Mouse (Mus musculus) cerebellum, adult 2 months (tissue): ENCODE results near the gene Emcn. TPM values are rescaled to one million over a fixed set of nuclear protein-coding genes. Genes with fewer than 3 reads are reported as not detected.

Experiments
- DNase-seq, 2 experiments: peaks; one replicate each; pipeline ENCODE4 v3.0.0; 2021
- H3K27ac ChIP-seq: fragments of 200-500 bp; 2 replicates; pipeline ENCODE4 v1.5.1; 2012; ENCODE audit warnings: low read length, control low read depth, inconsistent platforms; ENCODE audit not compliant: insufficient read depth
- H3K27me3 ChIP-seq: fragments of 200-500 bp; 2 replicates; pipeline ENCODE4 v1.6.1; 2012; ENCODE audit warnings: inconsistent platforms, mild to moderate bottlenecking, low read length, moderate library complexity; ENCODE audit not compliant: control insufficient read depth, insufficient read depth
- H3K4me1 ChIP-seq: fragments of 200-500 bp; 2 replicates; pipeline ENCODE4 v1.6.1; 2011; ENCODE audit warnings: low read length; ENCODE audit not compliant: control insufficient read depth, insufficient read depth
- H3K4me3 ChIP-seq: fragments of 200-500 bp; replicated peaks from 2 replicates; pipeline ENCODE3; 2011; ENCODE audit warnings: mild to moderate bottlenecking, low read depth, low read length, control low read depth; ENCODE audit not compliant: insufficient read depth
- CTCF ChIP-seq: fragments of 200-500 bp; IDR thresholded peaks from 2 replicates; pipeline ENCODE4 v1.5.1; 2011; ENCODE audit warnings: low read depth, mild to moderate bottlenecking, control low read depth, low read length, moderate library complexity, borderline replicate concordance; ENCODE audit not compliant: insufficient read depth
- POLR2A ChIP-seq: fragments of 200-500 bp; IDR thresholded peaks from 2 replicates; pipeline ENCODE4 v1.6.1; 2011; ENCODE audit warnings: low read length, control low read depth, borderline replicate concordance; ENCODE audit not compliant: insufficient read depth
- WGBS: fragments of 180-500 bp; shearing (Covaris S2); methylation state at CpG from one replicate; pipeline ENCODE4 v1.1.7; 2018; 5-methylcytosine and 5-hydroxymethylcytosine counted together
- polyA plus RNA-seq: library from polyadenylated mRNA; depleted of rRNA; stranded (reverse); fragments of >200 nt; gene quantifications from 2 replicates; pipeline ENCODE4 v1.2.3, GENCODE M21; 2012

Emcn gene
- polyA plus RNA-seq, 1 experiment, result 16.9 TPM

DNA sequence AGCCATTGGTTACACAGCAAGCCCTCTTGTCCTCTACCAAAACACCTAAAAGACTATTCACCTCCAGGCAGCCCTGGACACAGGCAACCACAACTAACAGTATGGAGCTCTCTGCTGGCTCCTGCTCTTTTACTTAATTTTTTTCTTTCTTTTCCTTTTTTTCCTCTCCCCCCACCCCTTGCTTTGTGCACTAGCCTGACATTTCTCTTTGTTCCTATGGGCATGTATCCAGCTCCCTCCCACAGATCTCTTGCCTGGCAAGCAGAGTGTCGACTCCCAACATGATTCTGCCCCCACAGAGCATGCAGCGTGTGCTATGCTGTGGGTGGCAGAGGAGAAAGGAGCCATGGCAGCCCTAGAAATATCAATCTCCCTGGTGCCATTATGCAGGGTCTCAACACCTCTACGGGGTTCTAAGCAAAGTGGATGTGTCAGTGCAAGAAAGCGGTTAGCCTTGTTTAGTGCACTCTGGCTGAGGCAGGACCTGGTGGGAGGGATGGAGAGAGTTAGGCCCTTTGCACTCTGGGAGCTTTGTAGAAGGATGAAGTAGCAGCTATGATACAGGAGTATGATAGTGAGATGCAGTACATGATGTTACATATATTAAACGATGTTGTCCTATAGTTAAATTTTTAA is 74.7 kb downstream of the Emcn start:
- WGBS, result 30% methylated on average over 5 of the region's 5 CpGs
- peak; percentile 65 to 82 for DNase-seq
- TF ChIP-seq CTCF, result no peak
- no peak for TF ChIP-seq POLR2A
- Histone ChIP-seq H3K27ac (peak overlapping the region; percentile 55), H3K4me1 (peaks cover 9% of the 10 kb centered on the region), H3K27me3 (no peaks in the 10 kb centered on the region), H3K4me3 (no peak overlapping the region)

DNA sequence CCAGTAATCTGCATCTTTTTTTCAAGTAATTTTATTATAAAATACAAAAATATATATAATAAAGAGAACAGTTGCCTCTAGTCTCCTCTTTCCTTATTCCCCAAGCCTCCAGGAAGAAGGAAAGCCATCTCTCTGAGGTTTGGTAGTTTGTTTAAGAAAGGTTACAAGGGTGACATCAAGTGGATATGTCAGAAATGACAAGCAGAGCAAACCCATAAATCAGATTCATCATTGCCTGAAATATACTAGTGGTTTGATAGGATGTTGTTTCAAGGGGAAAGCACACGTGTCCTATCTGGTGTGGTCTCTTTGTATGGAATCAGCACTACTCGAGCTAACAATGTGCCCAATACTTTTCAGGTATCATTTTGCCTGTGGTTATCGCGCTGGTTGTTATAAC is 77.8 kb downstream of the Emcn start:
- TF ChIP-seq CTCF (peak; percentile 50; the same call in 1 of the 2 replicates), POLR2A (no peak)
- peaks cover 9% of the 10 kb centered on the region for H3K4me1 ChIP-seq
- no peak overlapping the region for H3K4me3 ChIP-seq
- H3K27me3 ChIP-seq, result no peaks in the 10 kb centered on the region
- peak in 1 of 2 experiments; percentile 73 for DNase-seq
- WGBS, result 55% methylated on average over 4 of the region's 4 CpGs
- no peak overlapping the region for H3K27ac ChIP-seq

GRCm38 (mm10) chr3:137429516-137429915 is 88.6 kb downstream of the Emcn start:
- no peak for DNase-seq
- 93% methylated on average over 6 of the region's 6 CpGs for WGBS
- no peak overlapping the region for H3K27ac ChIP-seq
- no peaks in the 10 kb centered on the region for H3K27me3 ChIP-seq
- H3K4me3 ChIP-seq, result no peak overlapping the region
- H3K4me1 ChIP-seq, result no peaks in the 10 kb centered on the region
- TF ChIP-seq CTCF, result no peak
- TF ChIP-seq POLR2A, result no peak

GRCm38 (mm10) chr3:137464902-137465629 is 124.2 kb downstream of the Emcn start:
- peaks cover 4% of the 10 kb centered on the region; the same call in 1 of the 2 replicates for H3K4me1 ChIP-seq
- no peak overlapping the region for H3K27ac ChIP-seq
- peak; percentile 87 to 94 for DNase-seq
- TF ChIP-seq POLR2A, result no peak
- TF ChIP-seq CTCF, result no peak; the same call in 1 of the 2 replicates
- no peak overlapping the region for H3K4me3 ChIP-seq
- 25% methylated on average over 4 of the region's 4 CpGs for WGBS
- H3K27me3 ChIP-seq, result no peaks in the 10 kb centered on the region

GRCm38 (mm10) chr3:137465953-137466352 is 125.1 kb downstream of the Emcn start:
- Histone ChIP-seq H3K27ac (no peak overlapping the region), H3K4me3 (no peak overlapping the region), H3K27me3 (no peaks in the 10 kb centered on the region), H3K4me1 (peaks cover 4% of the 10 kb centered on the region; the same call in 1 of the 2 replicates)
- 50% methylated on average over 4 of the region's 4 CpGs for WGBS
- DNase-seq, result peak; percentile 28 to 49
- TF ChIP-seq CTCF, result no peak
- no peak for TF ChIP-seq POLR2A

DNA sequence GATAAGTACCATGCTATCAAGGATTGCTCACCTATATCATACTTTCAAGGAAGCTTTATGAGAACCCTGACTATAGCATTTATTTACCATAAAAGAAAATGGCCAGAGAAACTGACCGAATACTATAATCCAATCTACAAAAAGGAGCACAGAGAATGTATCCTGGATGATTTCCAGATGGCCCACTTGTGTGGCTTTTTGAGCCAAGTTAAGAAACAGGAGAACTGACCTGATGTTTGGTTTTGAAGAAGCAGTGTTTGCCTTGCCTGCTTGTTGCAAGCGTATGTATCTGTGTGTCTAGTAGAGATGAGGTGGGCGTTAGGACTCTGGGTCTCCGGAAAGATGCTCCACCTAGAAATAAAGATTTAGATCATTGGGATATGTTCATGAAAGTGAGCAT is 125.9 kb downstream of the Emcn start:
- peak; percentile 13 to 54 for DNase-seq
- 60% methylated on average over 4 of the region's 4 CpGs for WGBS
- H3K27me3 ChIP-seq, result no peaks in the 10 kb centered on the region
- H3K27ac ChIP-seq, result no peak overlapping the region
- H3K4me3 ChIP-seq, result no peak overlapping the region
- TF ChIP-seq POLR2A (no peak), CTCF (no peak)
- peaks cover 4% of the 10 kb centered on the region; the same call in 1 of the 2 replicates for H3K4me1 ChIP-seq

- Histone ChIP-seq H3K4me1 (peaks cover 4% of the 10 kb centered on the region; the same call in 1 of the 2 replicates), H3K27ac (no peak overlapping the region), H3K27me3 (no peaks in the 10 kb centered on the region), H3K4me3 (no peak overlapping the region)
- no peak for DNase-seq
- WGBS, result 98% methylated on average over 1 of the region's 1 CpGs
- no peak for TF ChIP-seq CTCF
- no peak for TF ChIP-seq POLR2A
These were observed 126.5 kb downstream of the Emcn start for GRCm38 (mm10) chr3:137467386-137467785.

DNA sequence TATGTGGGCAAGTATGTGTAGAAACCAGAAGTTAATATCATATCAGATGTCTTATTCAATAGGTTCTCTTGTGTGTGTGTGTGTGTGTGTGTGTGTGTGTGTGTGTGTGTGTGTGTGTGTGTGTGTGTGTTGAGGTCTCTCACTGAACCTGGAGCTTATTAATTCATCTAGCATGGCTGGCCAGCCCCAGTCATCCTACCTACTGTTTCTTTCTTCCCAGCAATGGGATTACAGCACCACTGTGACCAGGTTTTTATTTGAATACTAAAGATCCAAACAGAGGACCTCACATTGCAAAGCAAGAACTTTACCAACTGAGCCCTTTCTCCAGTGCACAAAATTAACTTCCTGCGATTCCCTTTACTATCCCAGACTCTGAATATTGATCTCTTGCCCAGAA is 131.3 kb downstream of the Emcn start:
- Histone ChIP-seq H3K4me3 (no peak overlapping the region), H3K27me3 (no peaks in the 10 kb centered on the region), H3K27ac (no peak overlapping the region), H3K4me1 (no peaks in the 10 kb centered on the region; the same call in 1 of the 2 replicates)
- no peak for TF ChIP-seq CTCF
- TF ChIP-seq POLR2A, result no peak
- 95% methylated on average over 1 of the region's 1 CpGs for WGBS
- no peak for DNase-seq
